Mouse (Mus musculus): ENCODE measurements at regions not wholly inside any gene's neighbourhood (a gene's known extent, or its start where the extent isn't known, plus 50 kb on each side); places are given as distances from the start of the nearest gene placed in this dataset.
A peak's percentile ranks its signal among the peaks of the same experiment; 100 is the strongest.

DNA sequence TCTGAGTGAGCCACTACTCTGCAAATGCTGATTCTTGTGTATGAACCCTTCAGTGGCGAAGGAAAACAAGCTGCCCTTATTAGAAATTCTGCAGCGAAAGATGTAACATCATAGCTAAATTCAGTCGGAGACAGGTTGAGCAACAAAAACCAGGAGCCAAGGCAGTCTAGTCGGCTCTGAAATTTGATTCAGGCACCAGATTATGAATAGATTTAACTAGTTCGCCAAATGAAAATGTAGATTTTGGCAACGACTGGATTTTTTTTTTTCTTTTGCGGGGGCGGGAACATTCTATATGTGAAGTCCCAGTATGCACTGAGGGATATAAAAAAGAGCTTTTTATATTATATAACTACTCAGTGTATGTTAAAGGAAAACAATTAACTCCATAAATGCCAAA lies 847.9 kb downstream of the Kcnj2 start:
- Histone ChIP-seq H3K4me3 (ENCODE audit: low read depth, low read length) (no peak overlapping the region), H3K9me3 (ENCODE audit: low read length) (no peaks in the 10 kb centered on the region), H3K4me2 (ENCODE audit: low read depth, low read length) (no peak overlapping the region), H3K36me3 (replicated peaks; ENCODE audit: insufficient read depth, low read length) (no peaks in the 10 kb centered on the region), H3K4me1 (ENCODE audit: insufficient read depth) (no peaks in the 10 kb centered on the region), H3K27me3 (ENCODE audit: insufficient read depth, low read length) (no peaks in the 10 kb centered on the region), H3K27ac (ENCODE audit: low read depth) (no peak overlapping the region), H3K9ac (replicated peaks) (no peak overlapping the region)
- WGBS (ENCODE audit: insufficient replicate concordance), result 82% methylated on average over 8 of the region's 8 CpGs
- DNase-seq (no peak), ATAC-seq (no peak)
- TF ChIP-seq EP300 (IDR thresholded peaks at IDR 0.05; ENCODE audit: low read depth) (no peak), CTCF (IDR thresholded peaks at IDR 0.05; ENCODE audit: low read depth) (no peak)

DNA sequence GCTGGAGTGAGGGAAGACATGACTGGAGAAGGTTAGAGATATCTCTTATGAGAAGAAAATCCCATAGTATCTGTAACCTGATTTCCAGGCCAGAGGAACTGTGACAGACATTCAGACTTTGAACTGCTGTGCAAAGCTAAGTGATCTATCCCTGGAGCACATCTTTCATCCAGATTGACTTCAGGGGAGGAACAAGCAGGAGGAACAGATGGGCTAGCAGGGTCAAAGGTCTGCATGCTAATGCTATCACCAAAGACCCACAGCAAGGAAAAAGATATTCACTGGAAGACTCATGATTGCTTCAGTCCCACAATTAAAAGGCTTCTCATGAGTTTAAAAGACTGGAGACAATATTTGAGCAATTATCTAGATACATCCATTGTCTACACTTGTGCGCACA lies 855.7 kb upstream of the Sox9 start:
- ATAC-seq, result no peak
- 91% methylated on average over 1 of the region's 1 CpGs for WGBS (ENCODE audit: insufficient replicate concordance)

DNA sequence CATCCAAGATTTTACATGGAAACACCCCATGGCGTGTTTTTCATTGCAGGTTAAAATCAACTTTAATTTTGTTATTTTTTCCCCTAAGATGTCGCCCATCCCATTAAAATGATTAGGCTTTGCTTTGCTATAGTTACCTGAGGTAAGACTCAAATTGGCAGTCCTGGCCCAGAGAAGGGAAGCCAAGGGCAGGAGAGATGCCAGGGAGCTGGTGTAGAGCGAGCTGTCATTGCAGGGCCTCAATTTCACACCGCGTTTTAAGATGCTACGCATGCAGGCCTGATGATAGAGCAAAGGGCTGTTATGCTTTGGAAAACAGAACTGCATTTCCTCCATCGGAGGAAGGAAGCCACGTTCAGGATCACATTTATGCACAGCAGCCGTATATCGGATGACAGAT lies 852.7 kb upstream of the Sox9 start:
- H3K9ac ChIP-seq (replicated peaks), result no peak overlapping the region
- no peaks in the 10 kb centered on the region for H3K9me3 ChIP-seq (ENCODE audit: low read length)
- no peak overlapping the region for H3K27ac ChIP-seq (ENCODE audit: low read depth)
- ATAC-seq (no peak), DNase-seq (no peak)
- TF ChIP-seq EP300 (IDR thresholded peaks at IDR 0.05; ENCODE audit: low read depth) (no peak), CTCF (IDR thresholded peaks at IDR 0.05; ENCODE audit: low read depth) (no peak)
- H3K4me1 ChIP-seq (ENCODE audit: insufficient read depth), result no peaks in the 10 kb centered on the region
- 79% methylated on average over 10 of the region's 10 CpGs for WGBS (ENCODE audit: insufficient replicate concordance)
- no peaks in the 10 kb centered on the region for H3K36me3 ChIP-seq (replicated peaks; ENCODE audit: insufficient read depth, low read length)
- H3K27me3 ChIP-seq (ENCODE audit: insufficient read depth, low read length), result no peaks in the 10 kb centered on the region
- H3K4me2 ChIP-seq (ENCODE audit: low read depth, low read length), result no peak overlapping the region
- no peak overlapping the region for H3K4me3 ChIP-seq (ENCODE audit: low read depth, low read length)

More for the DNA sequence above, 855.7 kb upstream of the Sox9 start:
- Histone ChIP-seq H3K4me1 (ENCODE audit: insufficient read depth) (no peaks in the 10 kb centered on the region), H3K27me3 (ENCODE audit: insufficient read depth, low read length) (no peaks in the 10 kb centered on the region), H3K4me3 (ENCODE audit: low read depth, low read length) (no peak overlapping the region), H3K4me2 (ENCODE audit: low read depth, low read length) (no peak overlapping the region), H3K9me3 (ENCODE audit: low read length) (no peaks in the 10 kb centered on the region), H3K9ac (replicated peaks) (no peak overlapping the region), H3K27ac (ENCODE audit: low read depth) (no peak overlapping the region), H3K36me3 (replicated peaks; ENCODE audit: insufficient read depth, low read length) (no peaks in the 10 kb centered on the region)
- TF ChIP-seq CTCF (IDR thresholded peaks at IDR 0.05; ENCODE audit: low read depth) (no peak), EP300 (IDR thresholded peaks at IDR 0.05; ENCODE audit: low read depth) (no peak)
- DNase-seq, result no peak

DNA sequence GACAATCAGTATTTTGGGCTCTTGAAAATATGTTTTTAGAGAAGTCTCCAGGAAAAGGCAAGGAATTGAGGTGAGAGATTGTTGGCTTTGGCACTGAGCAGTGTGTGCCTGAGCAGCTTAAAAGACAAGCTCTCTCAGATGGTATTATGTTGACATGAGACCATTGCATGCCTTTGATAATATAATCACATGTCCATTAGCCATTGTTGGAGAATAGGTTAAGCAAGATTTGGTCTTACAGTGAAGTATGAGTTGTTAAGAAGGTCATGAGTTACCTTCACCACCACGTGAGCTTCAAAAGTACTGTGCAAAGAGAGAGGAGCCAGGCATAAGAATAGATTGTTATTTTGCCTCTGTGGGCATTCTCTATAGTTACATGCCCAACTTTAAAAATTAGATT lies 850.0 kb upstream of the Sox9 start:
- Histone ChIP-seq H3K9ac (replicated peaks) (no peak overlapping the region), H3K9me3 (ENCODE audit: low read length) (no peaks in the 10 kb centered on the region), H3K4me3 (ENCODE audit: low read depth, low read length) (no peak overlapping the region), H3K27ac (ENCODE audit: low read depth) (no peak overlapping the region), H3K4me1 (ENCODE audit: insufficient read depth) (no peaks in the 10 kb centered on the region), H3K27me3 (ENCODE audit: insufficient read depth, low read length) (no peaks in the 10 kb centered on the region), H3K36me3 (replicated peaks; ENCODE audit: insufficient read depth, low read length) (no peaks in the 10 kb centered on the region), H3K4me2 (ENCODE audit: low read depth, low read length) (no peak overlapping the region)
- 84% methylated on average over 1 of the region's 1 CpGs for WGBS (ENCODE audit: insufficient replicate concordance)
- no peak for ATAC-seq
- no peak for TF ChIP-seq EP300 (IDR thresholded peaks at IDR 0.05; ENCODE audit: low read depth)
- TF ChIP-seq CTCF (IDR thresholded peaks at IDR 0.05; ENCODE audit: low read depth), result no peak
- DNase-seq, result no peak

DNA sequence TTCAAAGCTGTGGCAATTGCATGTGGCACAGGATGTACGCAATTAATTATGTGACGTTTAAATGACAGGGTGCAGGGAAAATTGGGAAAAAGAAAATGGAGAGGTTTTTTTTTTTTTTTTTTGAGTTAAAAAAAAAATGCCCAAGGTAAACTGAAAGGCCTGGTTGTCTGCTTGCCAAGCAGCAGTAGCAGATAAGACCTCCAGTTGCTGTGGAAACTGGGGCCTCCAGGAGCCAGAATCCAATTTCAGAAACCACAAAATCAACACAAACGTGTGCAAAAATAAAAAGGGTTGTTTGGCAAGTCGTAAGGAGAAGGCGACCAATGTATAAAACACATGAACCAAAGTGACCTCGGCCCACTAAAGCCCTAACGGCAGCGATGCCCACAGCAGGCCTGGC lies 837.7 kb upstream of the Sox9 start:
- Histone ChIP-seq H3K27ac (ENCODE audit: low read depth) (no peak overlapping the region), H3K4me3 (ENCODE audit: low read depth, low read length) (no peak overlapping the region), H3K36me3 (replicated peaks; ENCODE audit: insufficient read depth, low read length) (no peaks in the 10 kb centered on the region), H3K4me2 (ENCODE audit: low read depth, low read length) (no peak overlapping the region), H3K9me3 (ENCODE audit: low read length) (no peaks in the 10 kb centered on the region), H3K9ac (replicated peaks) (no peak overlapping the region), H3K4me1 (ENCODE audit: insufficient read depth) (no peaks in the 10 kb centered on the region), H3K27me3 (ENCODE audit: insufficient read depth, low read length) (no peaks in the 10 kb centered on the region)
- no peak for TF ChIP-seq CTCF (IDR thresholded peaks at IDR 0.05; ENCODE audit: low read depth)
- TF ChIP-seq EP300 (IDR thresholded peaks at IDR 0.05; ENCODE audit: low read depth), result no peak
- WGBS (ENCODE audit: insufficient replicate concordance), result 52% methylated on average over 8 of the region's 8 CpGs
- DNase-seq (no peak), ATAC-seq (no peak)

DNA sequence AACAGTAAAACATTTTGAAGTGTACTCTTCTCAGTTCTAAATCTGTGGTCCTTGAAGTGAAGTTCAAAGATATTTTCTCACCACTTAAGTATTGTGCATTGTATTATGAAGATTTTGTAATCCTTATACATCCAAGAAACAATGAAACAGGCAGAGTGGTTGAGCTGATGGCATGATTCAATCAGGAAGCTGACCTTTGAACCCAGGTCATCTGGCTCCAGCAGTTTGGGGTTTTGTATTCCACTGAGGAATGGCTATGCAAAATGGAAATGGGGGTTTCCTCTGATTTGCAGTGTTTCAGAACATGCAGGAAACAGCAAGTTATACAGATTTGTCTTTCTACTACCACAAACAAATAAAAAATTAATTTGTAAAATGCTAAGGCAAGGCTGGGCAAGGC lies 836.2 kb upstream of the Sox9 start:
- TF ChIP-seq EP300 (IDR thresholded peaks at IDR 0.05; ENCODE audit: low read depth), result no peak
- TF ChIP-seq CTCF (IDR thresholded peaks at IDR 0.05; ENCODE audit: low read depth), result no peak
- ATAC-seq, result no peak

DNA sequence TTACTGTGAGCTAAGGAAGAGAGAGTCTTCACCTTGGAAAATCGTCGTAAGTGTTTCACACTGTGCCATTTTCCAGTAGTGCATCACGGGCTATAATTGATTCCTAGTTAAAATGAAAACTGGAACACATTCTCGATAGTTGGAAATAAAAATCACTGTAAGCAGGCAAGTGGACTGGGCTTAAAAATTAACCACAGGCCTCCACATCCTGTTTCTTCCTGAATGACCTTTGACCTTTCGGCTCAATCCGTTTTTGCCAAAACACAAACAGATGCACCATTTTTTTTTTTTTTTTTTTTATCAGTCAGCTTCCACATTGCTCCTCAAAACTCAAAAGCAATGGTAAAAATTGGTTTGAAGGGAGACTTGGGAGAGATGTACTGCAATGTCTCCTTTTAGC lies 834.4 kb upstream of the Sox9 start:
- Histone ChIP-seq H3K27ac (ENCODE audit: low read depth) (no peak overlapping the region), H3K4me1 (ENCODE audit: insufficient read depth) (no peaks in the 10 kb centered on the region), H3K36me3 (replicated peaks; ENCODE audit: insufficient read depth, low read length) (no peaks in the 10 kb centered on the region), H3K9me3 (ENCODE audit: low read length) (no peaks in the 10 kb centered on the region), H3K4me3 (ENCODE audit: low read depth, low read length) (no peak overlapping the region), H3K27me3 (ENCODE audit: insufficient read depth, low read length) (no peaks in the 10 kb centered on the region), H3K9ac (replicated peaks) (no peak overlapping the region), H3K4me2 (ENCODE audit: low read depth, low read length) (0 out of 2 replicates have a peak overlapping the region, but pooled peaks have one; percentile 26)
- TF ChIP-seq EP300 (IDR thresholded peaks at IDR 0.05; ENCODE audit: low read depth), result no peak
- TF ChIP-seq CTCF (IDR thresholded peaks at IDR 0.05; ENCODE audit: low read depth), result no peak
- 63% methylated on average over 6 of the region's 6 CpGs for WGBS (ENCODE audit: insufficient replicate concordance)
- no peak for DNase-seq
- ATAC-seq, result no peak

More for the DNA sequence above, 836.2 kb upstream of the Sox9 start:
- Histone ChIP-seq H3K9me3 (ENCODE audit: low read length) (no peaks in the 10 kb centered on the region), H3K4me2 (ENCODE audit: low read depth, low read length) (no peak overlapping the region), H3K4me3 (ENCODE audit: low read depth, low read length) (no peak overlapping the region), H3K36me3 (replicated peaks; ENCODE audit: insufficient read depth, low read length) (no peaks in the 10 kb centered on the region), H3K27me3 (ENCODE audit: insufficient read depth, low read length) (no peaks in the 10 kb centered on the region), H3K9ac (replicated peaks) (no peak overlapping the region), H3K4me1 (ENCODE audit: insufficient read depth) (no peaks in the 10 kb centered on the region), H3K27ac (ENCODE audit: low read depth) (no peak overlapping the region)
- DNase-seq, result no peak
